Mouse (Mus musculus): Measurements from ENCODE around the gene A730049H05Rik. TPM values are rescaled to one million over a fixed set of nuclear protein-coding genes. Genes with fewer than 3 reads are reported as not detected.

The A730049H05Rik gene
- polyA plus RNA-seq, 1 experiment from 2014 or later: 0.09 TPM

GRCm38 (mm10) chr6:92831106-92831505, 14.8 kb downstream of the A730049H05Rik start:
- no peak overlapping the region for H3K4me3 ChIP-seq (replicated peaks)
- H3K4me1 ChIP-seq (replicated peaks): peaks cover 4% of the 10 kb centered on the region; the same call in 1 of the 2 replicates
- no peak overlapping the region for H3K9ac ChIP-seq
- no peaks in the 10 kb centered on the region for H3K9me3 ChIP-seq (replicated peaks)
- H3K27me3 ChIP-seq: no peaks in the 10 kb centered on the region
- H3K4me2 ChIP-seq: no peak overlapping the region
- WGBS (ENCODE audit: insufficient replicate concordance): 66% methylated on average over 2 of the region's 2 CpGs
- H3K36me3 ChIP-seq: no peaks in the 10 kb centered on the region
- ATAC-seq (ENCODE audit: low read depth): no peak
- no peak overlapping the region for H3K27ac ChIP-seq
- DNase-seq: no peak

GRCm38 (mm10) chr6:92842000-92842399, 25.7 kb downstream of the A730049H05Rik start:
- ATAC-seq (ENCODE audit: low read depth): no peak
- 41% methylated on average over 2 of the region's 2 CpGs for WGBS (ENCODE audit: insufficient replicate concordance)
- no peaks in the 10 kb centered on the region for H3K9me3 ChIP-seq (replicated peaks)

GRCm38 (mm10) chr6:92843474-92843873, 27.2 kb downstream of the A730049H05Rik start:
- H3K36me3 ChIP-seq: no peaks in the 10 kb centered on the region
- H3K9me3 ChIP-seq (replicated peaks): no peaks in the 10 kb centered on the region
- H3K4me1 ChIP-seq (replicated peaks): no peaks in the 10 kb centered on the region
- no peak overlapping the region for H3K9ac ChIP-seq
- H3K4me3 ChIP-seq (replicated peaks): no peak overlapping the region
- no peak for ATAC-seq (ENCODE audit: low read depth)
- 62% methylated on average over 2 of the region's 2 CpGs for WGBS (ENCODE audit: insufficient replicate concordance)
- H3K4me2 ChIP-seq: no peak overlapping the region
- no peak for DNase-seq
- no peak overlapping the region for H3K27ac ChIP-seq
- H3K27me3 ChIP-seq: no peaks in the 10 kb centered on the region

More at GRCm38 (mm10) chr6:92842000-92842399, 25.7 kb downstream of the A730049H05Rik start:
- no peak overlapping the region for H3K4me2 ChIP-seq
- no peak overlapping the region for H3K9ac ChIP-seq
- no peak overlapping the region for H3K27ac ChIP-seq
- no peaks in the 10 kb centered on the region for H3K36me3 ChIP-seq
- no peak for DNase-seq
- H3K4me1 ChIP-seq (replicated peaks): no peaks in the 10 kb centered on the region
- no peak overlapping the region for H3K4me3 ChIP-seq (replicated peaks)
- no peaks in the 10 kb centered on the region for H3K27me3 ChIP-seq

DNA sequence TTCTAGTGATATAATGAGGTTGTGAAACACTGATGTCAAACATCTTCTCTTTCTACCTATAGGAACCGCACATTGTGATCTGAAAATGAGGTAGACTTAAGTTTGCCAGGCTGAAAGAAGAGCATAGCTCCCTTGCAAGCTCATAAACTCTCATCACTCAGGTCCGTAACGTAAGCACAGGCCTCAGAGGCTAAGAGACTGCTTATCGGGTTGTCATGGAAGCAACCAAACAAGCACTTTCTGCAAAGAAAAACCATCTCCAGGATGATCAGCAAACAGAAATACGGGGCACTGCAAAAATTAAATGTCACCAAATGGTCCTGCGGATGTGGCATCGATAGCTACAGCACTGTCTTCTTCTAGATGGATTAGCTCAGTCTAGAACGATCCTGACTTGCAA, 29.6 kb downstream of the A730049H05Rik start:
- no peak overlapping the region for H3K4me2 ChIP-seq
- H3K27ac ChIP-seq: no peak overlapping the region
- H3K4me3 ChIP-seq (replicated peaks): no peak overlapping the region
- 73% methylated on average over 8 of the region's 8 CpGs for WGBS (ENCODE audit: insufficient replicate concordance)
- DNase-seq: no peak
- H3K27me3 ChIP-seq: no peaks in the 10 kb centered on the region
- no peak for ATAC-seq (ENCODE audit: low read depth)
- H3K9ac ChIP-seq: no peak overlapping the region
- no peaks in the 10 kb centered on the region for H3K36me3 ChIP-seq
- H3K4me1 ChIP-seq (replicated peaks): no peaks in the 10 kb centered on the region
- no peaks in the 10 kb centered on the region for H3K9me3 ChIP-seq (replicated peaks)

DNA sequence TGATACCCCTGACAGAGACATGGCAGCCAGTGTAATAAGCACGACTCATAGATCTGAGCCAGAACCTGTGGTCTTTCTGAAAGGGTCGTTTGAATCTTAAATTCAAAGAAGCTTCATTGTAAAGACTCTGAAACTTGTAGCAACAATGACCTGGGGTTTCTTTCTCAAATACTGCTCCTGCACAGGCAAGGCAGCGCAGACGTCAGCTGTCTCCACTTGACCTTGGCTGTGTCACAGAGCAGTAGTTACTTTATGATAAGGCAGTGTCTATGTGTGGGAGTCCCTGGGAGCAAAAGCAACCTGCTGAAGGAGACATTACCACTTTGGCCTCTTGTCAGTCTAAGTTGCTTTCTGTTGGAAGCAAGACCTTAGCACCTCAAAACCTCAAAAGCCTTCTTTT, 30.3 kb downstream of the A730049H05Rik start:
- no peaks in the 10 kb centered on the region for H3K36me3 ChIP-seq
- H3K9ac ChIP-seq: no peak overlapping the region
- no peaks in the 10 kb centered on the region for H3K27me3 ChIP-seq
- no peak overlapping the region for H3K4me3 ChIP-seq (replicated peaks)
- H3K4me2 ChIP-seq: no peak overlapping the region
- DNase-seq: no peak
- no peaks in the 10 kb centered on the region for H3K4me1 ChIP-seq (replicated peaks)
- H3K27ac ChIP-seq: no peak overlapping the region
- 51% methylated on average over 4 of the region's 4 CpGs for WGBS (ENCODE audit: insufficient replicate concordance)
- no peaks in the 10 kb centered on the region for H3K9me3 ChIP-seq (replicated peaks)
- no peak for ATAC-seq (ENCODE audit: low read depth)

- H3K27me3 ChIP-seq: no peaks in the 10 kb centered on the region
- H3K9me3 ChIP-seq (replicated peaks): no peaks in the 10 kb centered on the region
- ATAC-seq (ENCODE audit: low read depth): no peak
- 81% methylated on average over 9 of the region's 9 CpGs for WGBS (ENCODE audit: insufficient replicate concordance)
- no peak overlapping the region for H3K27ac ChIP-seq
- no peak overlapping the region for H3K4me2 ChIP-seq
- H3K9ac ChIP-seq: no peak overlapping the region
- H3K36me3 ChIP-seq: no peaks in the 10 kb centered on the region
- no peak overlapping the region for H3K4me3 ChIP-seq (replicated peaks)
- no peaks in the 10 kb centered on the region for H3K4me1 ChIP-seq (replicated peaks)
- DNase-seq: no peak
These were observed 32.9 kb downstream of the A730049H05Rik start for GRCm38 (mm10) chr6:92849208-92849607.

DNA sequence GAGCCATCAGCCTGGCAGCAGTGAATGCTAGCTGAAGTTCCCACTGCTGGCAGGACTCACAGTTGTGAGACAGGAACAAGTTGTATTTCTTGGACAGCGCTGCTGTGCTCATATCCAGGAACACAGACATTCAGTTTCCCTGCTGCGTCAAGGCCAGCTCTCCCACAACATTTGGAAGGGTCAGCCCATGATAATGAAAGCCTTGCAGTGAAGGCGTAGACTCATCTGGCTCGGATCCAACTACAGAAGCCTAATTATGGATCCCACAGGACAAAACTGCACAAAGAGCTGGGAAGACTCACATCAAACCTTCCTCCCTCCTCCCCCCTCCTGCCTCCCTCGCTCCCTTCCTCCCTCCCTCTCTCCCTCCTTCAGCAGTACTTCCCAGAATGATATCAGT, 34.0 kb downstream of the A730049H05Rik start:
- Histone ChIP-seq H3K27ac (no peak overlapping the region), H3K36me3 (no peaks in the 10 kb centered on the region), H3K4me2 (no peak overlapping the region), H3K4me1 (replicated peaks) (no peaks in the 10 kb centered on the region), H3K9me3 (replicated peaks) (no peaks in the 10 kb centered on the region), H3K27me3 (no peaks in the 10 kb centered on the region), H3K9ac (no peak overlapping the region), H3K4me3 (replicated peaks) (no peak overlapping the region)
- WGBS (ENCODE audit: insufficient replicate concordance): 64% methylated on average over 5 of the region's 5 CpGs
- no peak for DNase-seq
- no peak for ATAC-seq (ENCODE audit: low read depth)

- H3K36me3 ChIP-seq: no peaks in the 10 kb centered on the region
- DNase-seq: no peak
These were observed 38.6 kb downstream of the A730049H05Rik start for GRCm38 (mm10) chr6:92854873-92855272.

GRCm38 (mm10) chr6:92857761-92858160, 41.5 kb downstream of the A730049H05Rik start:
- no peak overlapping the region for H3K4me2 ChIP-seq
- no peak for ATAC-seq (ENCODE audit: low read depth)
- 69% methylated on average over 13 of the region's 13 CpGs for WGBS (ENCODE audit: insufficient replicate concordance)

More at GRCm38 (mm10) chr6:92854873-92855272, 38.6 kb downstream of the A730049H05Rik start:
- ATAC-seq (ENCODE audit: low read depth): no peak
- 60% methylated on average over 4 of the region's 4 CpGs for WGBS (ENCODE audit: insufficient replicate concordance)
- Histone ChIP-seq H3K9me3 (replicated peaks) (no peaks in the 10 kb centered on the region), H3K4me1 (replicated peaks) (no peaks in the 10 kb centered on the region), H3K4me2 (no peak overlapping the region), H3K9ac (no peak overlapping the region), H3K4me3 (replicated peaks) (no peak overlapping the region), H3K27ac (no peak overlapping the region), H3K27me3 (no peaks in the 10 kb centered on the region)

GRCm38 (mm10) chr6:92858721-92859510, 42.6 kb downstream of the A730049H05Rik start:
- Histone ChIP-seq H3K27ac (no peak overlapping the region), H3K4me2 (no peak overlapping the region), H3K9me3 (replicated peaks) (no peaks in the 10 kb centered on the region), H3K4me3 (replicated peaks) (no peak overlapping the region), H3K27me3 (no peaks in the 10 kb centered on the region), H3K4me1 (replicated peaks) (no peaks in the 10 kb centered on the region), H3K9ac (no peak overlapping the region), H3K36me3 (no peaks in the 10 kb centered on the region)
- 70% methylated on average over 12 of the region's 12 CpGs for WGBS (ENCODE audit: insufficient replicate concordance)
- ATAC-seq (ENCODE audit: low read depth): no peak
- DNase-seq: no peak

More at GRCm38 (mm10) chr6:92857761-92858160, 41.5 kb downstream of the A730049H05Rik start:
- Histone ChIP-seq H3K4me3 (replicated peaks) (no peak overlapping the region), H3K36me3 (no peaks in the 10 kb centered on the region), H3K27ac (no peak overlapping the region), H3K9me3 (replicated peaks) (no peaks in the 10 kb centered on the region), H3K27me3 (no peaks in the 10 kb centered on the region), H3K4me1 (replicated peaks) (no peaks in the 10 kb centered on the region), H3K9ac (no peak overlapping the region)
- no peak for DNase-seq

DNA sequence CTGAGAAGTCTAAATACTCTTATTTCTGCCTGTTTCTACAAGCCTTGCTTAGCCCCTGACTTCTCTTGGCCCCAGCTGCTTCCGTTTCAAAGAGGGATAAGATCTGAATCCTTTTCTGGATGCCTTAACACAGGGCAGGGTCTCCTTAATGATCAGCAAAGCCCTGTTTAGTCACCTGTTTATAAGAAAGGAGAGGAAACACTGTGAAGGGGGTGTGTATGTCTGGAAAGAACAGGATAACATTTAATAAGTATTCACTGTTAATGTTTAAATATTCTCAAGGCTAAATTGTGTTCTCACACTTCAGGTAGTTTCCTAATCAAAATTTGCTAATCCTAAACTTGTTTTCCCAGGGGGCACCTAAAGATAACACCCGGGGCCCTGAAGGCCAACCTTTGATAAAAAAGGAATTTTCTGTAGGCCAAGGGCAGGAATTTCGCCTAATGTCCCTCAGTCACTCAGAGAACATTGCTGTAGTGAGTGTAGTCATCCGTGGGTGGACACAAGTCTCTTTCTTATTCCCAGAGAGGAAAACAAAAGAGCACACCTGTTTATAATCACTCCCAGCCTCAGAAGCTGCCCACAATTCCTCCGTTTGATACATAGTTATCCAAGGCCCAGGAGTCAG, 44.1 kb downstream of the A730049H05Rik start:
- no peak overlapping the region for H3K4me3 ChIP-seq (replicated peaks)
- 57% methylated on average over 5 of the region's 5 CpGs for WGBS (ENCODE audit: insufficient replicate concordance)
- DNase-seq (no peak), ATAC-seq (ENCODE audit: low read depth) (no peak)
- no peak overlapping the region for H3K4me2 ChIP-seq
- H3K27me3 ChIP-seq: no peaks in the 10 kb centered on the region
- H3K36me3 ChIP-seq: no peaks in the 10 kb centered on the region
- no peak overlapping the region for H3K9ac ChIP-seq
- H3K9me3 ChIP-seq (replicated peaks): no peaks in the 10 kb centered on the region
- H3K27ac ChIP-seq: no peak overlapping the region
- H3K4me1 ChIP-seq (replicated peaks): no peaks in the 10 kb centered on the region

Data from liver, embryonic 13.5 days (tissue).